Mouse (Mus musculus) inflammation-experienced regulatory T-cells, adult 6 months (primary cell): ENCODE measurements around the gene Gdi1. TPM values are rescaled to one million over a fixed set of nuclear protein-coding genes. Genes with fewer than 3 reads are reported as not detected.

Experiments used
- ATAC-seq: one replicate; pipeline ENCODE4 v1.8.0; 2017
- polyA plus RNA-seq, 3 experiments: library from polyadenylated mRNA; unstranded; fragments of 100-300 nt; shearing (Covaris generic); gene quantifications; one replicate each; pipeline ENCODE4 v1.2.1; 2017

Gdi1 gene
- polyA plus RNA-seq = 100 to 1,000 TPM; 167 to 342 (median 246) TPM

DNA sequence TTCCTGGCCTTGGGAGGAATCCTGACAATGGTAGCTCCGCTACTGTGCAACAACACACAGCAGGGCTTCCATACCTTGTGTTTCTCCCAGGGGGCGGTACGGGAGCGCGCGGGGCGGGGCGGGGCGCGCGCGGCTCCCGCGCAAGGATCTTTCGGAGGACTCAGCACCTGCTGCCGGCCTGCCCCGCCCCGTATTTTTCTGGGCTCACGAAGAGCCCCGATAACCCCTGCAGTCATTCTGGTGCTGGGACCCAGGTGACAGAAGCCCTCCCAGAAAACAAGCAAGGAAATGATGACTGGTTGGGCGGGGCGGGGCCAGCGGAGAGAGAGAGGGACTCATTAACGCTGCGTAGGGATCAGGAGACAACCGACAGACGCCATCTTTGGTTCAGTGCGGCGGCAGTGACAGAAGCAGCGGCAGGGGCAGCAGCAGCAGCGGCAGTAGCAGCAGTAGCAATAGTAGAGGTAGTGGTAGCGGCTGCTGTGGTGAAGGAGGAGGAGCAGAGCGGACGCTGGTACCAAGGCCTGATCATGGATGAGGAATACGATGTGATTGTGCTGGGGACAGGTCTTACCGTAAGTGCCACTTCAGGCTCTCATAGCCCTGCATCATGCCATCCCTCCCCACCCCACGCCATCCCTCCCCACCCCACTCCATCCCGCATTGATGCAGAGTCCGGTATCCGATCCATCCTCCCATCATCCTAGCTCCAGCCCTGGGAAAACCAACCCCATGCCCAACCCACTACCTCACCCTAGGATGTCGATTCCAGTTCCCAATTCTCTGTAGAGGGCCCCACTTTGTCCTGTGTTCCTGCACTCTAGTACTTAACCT, at the start of gene Gdi1:
Gene Gdi1 (plus strand): TSS at position 132 of the 834 bp plus-strand sequence.
- peak; percentile 84 for ATAC-seq

DNA sequence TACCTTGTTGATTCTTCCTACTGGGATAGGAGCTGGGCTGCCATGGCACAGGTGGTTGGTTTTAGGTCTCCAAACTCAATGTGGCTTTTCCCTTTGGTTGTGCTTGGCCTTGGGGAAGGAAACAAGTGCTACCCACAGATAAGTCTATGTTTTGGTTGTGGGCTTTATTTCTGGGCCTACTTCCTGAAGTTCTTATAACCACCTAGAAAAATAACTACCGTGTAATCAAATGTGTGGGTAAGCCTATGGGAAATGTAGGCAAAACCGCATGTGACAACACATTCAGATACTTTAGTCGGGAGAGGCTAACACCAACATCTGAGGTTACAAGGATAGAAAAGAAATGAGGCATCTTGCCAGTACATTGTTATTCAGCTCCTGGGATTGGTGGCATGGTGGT, 47.1 kb upstream of the Gdi1 start:
- no peak for ATAC-seq

DNA sequence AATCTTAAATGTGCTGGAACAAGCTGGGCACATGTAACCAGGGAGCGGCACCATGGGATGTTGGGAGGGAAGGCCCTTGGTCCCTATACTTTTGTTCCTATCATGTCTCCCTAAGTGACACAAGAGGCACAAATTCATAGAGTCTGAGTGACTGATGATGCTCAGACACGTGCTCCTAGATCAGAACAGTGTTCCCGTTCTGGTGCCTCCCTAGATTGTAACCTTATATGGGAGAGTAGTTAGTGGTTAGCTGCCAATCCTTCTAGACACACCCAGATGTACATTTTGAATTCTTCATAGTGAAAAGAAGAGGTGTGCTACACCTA, 35.1 kb upstream of the Gdi1 start:
- ATAC-seq = peak; percentile 4

GRCm38 (mm10) chrX:74270062-74270901, 34.5 kb upstream of the Gdi1 start, which contains the start of gene Rpl10:
TSS of gene Rpl10 (plus strand) at chrX:74270812.
- ATAC-seq = peak; percentile 84

- no peak for ATAC-seq
These were observed 33.8 kb upstream of the Gdi1 start for GRCm38 (mm10) chrX:74270902-74271551.

DNA sequence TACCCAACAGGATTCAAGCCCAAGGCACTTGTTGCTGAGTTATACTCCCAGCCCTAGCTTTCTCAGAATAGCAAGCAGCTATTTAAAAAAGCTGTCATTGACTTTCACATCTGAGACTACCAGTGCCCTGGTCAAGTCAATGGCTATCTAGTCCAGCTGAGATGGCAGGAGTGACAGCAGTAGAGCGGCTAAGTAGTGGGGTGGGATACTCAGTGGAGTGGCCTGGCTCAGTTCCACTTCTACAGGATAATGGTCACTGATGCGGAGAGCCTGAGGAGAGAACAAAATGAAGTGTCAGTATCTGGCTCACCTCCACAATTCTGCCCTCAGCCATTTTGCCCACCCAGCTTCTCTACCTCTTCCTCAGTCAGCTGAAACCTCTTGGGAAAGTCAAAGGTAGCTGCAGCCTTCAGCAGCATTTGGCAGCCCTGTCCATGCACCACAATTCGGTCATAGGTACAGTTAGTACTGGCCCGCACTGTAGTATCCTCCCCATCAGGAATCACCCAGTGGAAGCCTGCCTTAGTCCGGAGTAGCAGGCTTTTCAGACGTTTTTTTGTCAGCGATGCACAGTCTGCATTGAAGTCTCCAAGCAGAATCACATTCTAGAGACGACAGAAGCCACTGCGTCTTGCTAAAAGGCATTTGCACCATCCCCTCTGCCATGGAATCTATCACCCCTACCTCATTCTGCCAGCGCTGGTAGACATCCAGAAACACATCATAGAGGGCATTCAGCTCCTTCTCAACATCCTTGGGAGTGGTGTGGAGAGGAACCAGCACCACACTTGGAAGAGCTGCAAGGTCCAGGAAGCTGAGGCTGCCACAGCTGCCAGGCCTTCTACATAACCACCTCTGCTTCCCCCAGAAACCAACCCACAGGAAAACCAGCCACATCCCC, 31.1 kb upstream of the Gdi1 start:
- no peak for ATAC-seq

DNA sequence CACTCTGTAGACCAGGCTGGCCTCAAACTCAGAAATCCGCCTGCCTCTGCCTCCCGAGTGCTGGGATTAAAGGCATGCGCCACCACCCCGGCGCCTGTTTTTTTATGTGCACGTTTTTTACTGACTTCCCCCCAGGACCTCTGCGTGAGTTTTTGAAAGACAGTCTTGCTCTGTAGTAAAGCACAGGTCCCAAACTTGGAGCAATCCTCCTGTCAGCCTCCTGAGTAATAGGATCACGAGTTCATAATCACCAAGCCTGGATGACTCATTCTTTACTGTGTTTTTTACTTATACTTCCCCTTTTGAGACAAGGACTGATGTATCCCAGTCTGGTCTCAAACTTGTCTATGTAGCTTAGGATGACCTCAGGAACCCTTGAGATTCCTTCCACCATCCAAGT, 26.9 kb upstream of the Gdi1 start:
- no peak for ATAC-seq

DNA sequence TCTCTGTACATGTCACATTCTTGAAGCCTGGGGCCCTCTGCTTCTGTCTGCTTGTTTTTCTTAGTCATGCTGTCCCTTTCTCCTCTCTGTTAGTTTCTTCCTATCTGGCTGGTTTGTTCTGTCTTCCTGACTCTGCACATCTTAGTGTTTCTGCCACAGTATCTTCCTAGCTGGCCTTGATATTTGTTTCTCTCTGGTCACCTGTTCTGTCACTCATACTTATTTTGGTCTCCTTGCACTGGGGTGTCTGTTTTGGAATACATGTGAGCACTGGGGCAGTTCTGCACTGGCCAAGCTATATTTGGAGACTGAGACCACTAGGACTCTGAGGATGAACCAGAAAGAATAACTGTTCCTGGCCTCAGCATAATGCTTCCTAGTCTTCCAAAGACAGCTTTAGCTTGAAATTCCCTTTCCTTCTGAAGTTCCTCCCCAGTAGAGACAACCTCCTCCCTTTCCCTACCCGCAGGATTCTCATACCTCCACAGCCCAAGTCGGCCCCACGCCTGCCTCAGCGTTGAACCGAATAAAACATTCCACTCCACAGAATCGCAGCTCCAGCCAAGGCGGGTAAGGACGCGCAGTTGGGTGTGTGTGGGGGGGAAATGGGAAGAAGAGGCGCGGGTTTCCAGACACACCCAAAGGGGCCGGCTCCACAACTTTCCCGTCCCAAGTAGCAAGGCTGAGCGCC, 23.6 kb upstream of the Gdi1 start:
- no peak for ATAC-seq

DNA sequence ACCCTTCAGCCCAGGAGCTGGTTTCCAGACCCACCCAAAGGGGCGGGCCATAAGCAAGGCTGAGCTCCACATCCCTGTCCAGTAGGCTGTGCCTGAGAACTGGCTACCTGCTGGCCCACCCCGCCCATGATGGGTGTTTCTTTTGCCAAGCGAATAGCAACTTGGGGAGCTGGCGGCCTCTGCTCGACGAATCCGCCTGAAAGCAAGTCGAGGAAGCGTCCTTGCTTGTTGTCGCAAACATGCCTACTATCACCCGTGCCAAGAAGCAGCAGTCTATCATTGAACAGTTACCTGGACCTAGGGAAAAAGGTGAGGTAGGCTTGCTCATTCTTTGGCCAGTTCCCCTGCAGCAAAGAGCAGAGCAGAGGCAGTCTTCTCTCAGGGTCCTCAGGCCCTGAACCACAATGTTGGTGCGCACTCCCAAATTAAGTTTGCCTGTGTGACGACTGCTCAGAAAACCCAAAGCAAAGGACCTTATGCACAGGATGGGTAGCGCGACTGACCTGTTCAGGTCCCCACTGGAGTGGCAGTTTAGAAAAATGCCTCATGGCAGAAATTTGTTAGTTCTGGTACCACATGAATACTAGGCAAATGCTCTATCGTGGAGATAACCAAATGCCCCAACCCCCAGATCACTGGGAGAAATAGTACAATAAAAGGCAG, 22.9 kb upstream of the Gdi1 start, which contains the start of the genes Taz and Dnase1l1:
Gene Taz (plus strand): TSS at position 181 of the 663 bp plus-strand sequence.
Gene Dnase1l1 (minus strand): TSS at position 606 of the 663 bp plus-strand sequence.
- ATAC-seq = peak; percentile 64

GRCm38 (mm10) chrX:74282395-74283091, 22.3 kb upstream of the Gdi1 start:
- ATAC-seq = peak; percentile 78

- peak; percentile 6 for ATAC-seq
These were observed 21.7 kb upstream of the Gdi1 start for GRCm38 (mm10) chrX:74283092-74283437.

GRCm38 (mm10) chrX:74293431-74293830, 11.4 kb upstream of the Gdi1 start:
- no peak for ATAC-seq

DNA sequence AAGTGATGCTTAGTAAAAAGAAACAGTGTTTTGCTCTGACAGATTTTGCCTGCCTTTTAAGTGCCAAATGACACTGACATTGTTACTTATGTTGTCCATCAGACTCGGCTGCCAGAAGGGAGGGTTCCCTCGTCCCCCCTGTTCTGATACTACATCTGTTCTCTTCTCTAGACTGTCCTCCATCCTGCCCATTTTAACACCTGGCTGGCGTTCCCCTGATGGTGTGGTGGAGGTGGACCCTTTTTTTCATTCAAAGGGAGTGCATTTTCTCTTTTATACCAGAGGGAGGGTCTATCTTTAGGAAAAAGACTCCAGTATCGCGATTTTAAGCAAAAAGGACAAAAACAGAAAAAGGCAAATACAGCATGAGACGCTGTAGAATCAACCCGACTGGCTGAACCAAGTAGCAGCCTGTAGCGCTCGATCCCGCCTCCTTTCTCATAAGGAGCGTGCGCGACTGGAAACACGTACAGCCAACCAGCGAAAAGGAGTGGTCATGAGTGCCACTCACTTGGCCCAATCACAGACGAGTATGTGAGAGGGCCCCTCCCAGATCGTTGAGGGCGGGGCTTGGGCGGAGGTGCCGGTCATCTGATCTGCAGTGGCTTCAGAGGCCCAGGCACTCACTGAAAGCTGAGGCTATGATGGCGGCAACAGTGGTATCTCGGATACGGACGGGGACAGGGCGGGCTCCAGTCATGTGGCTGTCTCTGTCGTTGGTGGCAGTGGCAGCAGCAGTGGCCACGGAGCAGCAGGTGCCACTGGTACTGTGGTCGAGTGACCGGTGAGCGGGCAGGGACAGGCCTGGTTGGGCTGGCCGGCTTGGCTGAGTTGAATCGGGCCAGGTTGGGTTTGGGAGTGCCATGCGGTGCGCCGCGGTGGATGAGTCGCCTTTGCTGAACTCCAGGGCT, 8.0 kb upstream of the Gdi1 start, which contains the start of gene Atp6ap1:
Gene Atp6ap1 (plus strand): TSS at position 560 of the 911 bp plus-strand sequence.
- ATAC-seq = peak; percentile 100

DNA sequence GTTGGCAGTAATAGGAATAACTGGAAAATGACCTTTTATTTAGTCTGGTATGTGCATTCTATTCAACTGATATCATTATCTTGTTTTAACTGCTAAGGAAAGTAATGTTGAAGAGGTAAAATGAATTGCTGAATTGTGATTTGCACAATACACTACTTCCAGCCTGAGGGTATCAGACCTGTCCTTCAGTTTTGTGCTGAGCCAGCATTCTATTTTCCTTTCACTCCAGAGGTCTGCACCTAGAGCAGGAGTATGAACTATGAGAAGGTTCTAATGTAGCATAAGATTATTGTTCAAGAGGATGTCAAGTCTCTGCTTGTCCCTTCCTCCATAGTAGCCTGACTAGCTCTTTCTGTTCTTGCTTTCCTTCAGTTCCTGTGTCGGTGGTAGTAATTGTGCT, 6.5 kb upstream of the Gdi1 start:
- no peak for ATAC-seq

DNA sequence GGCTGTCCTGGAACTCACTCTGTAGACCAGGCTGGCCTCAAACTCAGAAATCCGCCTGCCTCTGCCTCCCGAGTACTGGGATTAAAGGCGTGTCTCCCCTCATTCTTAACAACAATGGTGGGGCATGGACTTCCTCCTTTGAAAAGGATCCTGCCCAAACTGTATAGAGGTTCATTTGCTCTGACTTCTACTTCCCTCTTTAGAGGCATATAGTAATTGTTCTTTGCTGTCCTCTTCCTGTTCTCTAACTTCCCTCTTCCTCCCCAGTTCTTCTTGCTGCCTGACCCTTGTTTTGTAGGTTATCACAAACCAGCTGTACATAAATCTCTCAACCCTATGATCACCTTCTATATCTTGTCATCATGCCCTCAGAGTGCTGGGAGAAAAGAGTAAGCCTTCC, 5.1 kb upstream of the Gdi1 start:
- no peak for ATAC-seq

DNA sequence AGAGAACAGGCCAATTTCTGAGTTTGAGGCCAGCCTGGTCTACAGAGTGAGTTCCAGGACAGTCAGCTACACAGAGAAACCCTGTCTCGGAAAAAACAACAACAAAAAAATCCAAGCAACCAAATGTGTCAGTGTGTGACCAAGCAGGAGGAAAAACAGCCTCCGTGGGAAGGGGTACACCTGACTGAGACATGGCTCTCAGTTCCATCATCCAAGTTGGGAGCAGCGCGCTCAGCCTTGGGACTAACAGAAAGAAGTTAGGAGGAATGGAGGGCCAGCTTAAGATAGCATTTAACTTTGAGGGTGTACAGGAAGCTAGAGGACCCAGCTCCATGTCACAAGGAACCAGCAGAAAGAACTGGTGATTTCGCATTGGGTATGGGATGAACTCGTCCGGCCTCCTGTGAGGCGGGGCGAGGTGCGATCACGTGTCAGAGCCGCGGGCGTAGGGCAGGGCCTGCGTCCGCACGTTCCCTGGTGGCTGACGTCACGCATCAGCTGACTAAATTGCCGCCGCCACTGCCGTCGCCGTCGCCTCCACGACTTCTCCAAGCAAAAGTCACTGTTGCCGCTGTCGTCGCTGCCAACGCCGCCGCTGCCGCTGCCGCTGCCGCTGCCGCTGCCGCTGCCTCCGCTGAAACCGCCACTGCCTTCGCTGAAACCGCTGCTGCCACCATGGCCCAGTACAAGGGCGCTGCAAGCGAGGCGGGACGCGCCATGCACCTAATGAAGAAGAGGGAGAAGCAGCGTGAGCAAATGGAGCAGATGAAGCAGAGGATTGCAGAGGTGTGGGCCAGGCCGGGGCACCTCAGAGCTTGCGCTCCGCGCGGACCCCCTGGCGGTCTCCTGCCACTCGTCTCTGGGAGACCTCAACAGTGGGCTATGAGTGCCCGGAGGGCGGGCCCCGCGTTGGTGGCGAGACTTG, 8.0 kb downstream of the Gdi1 start, which contains the start of gene Fam50a:
Gene Fam50a (plus strand): TSS at position 494 of the 925 bp plus-strand sequence.
- ATAC-seq = peak; percentile 99

GRCm38 (mm10) chrX:74328725-74329161, 23.9 kb downstream of the Gdi1 start, which contains the start of gene Plxna3:
TSS of gene Plxna3 (plus strand) at chrX:74329066.
- peak; percentile 73 for ATAC-seq
